Mouse (Mus musculus): ENCODE measurements around the gene Krt73. TPM values are rescaled to one million over a fixed set of nuclear protein-coding genes. Genes with fewer than 3 reads are reported as not detected.

The Krt73 gene
- polyA plus RNA-seq, 1 experiment from 2014 or later: not detected

DNA sequence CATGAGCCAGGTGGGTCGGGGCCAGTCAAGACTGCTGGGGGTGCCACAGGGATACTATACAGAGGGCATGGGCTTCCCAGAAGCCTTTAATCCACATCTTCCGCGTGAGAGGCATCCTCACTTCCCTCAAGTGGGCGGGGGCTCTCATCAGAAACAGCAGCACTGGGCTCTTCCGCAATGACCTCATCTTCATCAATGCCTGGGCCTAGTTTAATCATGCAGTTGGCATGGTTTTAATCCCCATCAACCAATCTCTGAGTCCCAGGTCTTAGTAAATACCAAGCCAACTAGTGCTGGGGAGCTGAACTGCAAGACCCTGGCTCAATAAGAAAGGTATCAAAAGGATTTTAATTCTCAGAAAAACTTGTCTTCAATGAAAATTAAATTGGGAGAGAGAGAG, 27.3 kb upstream of the Krt73 start:
- no peak for ATAC-seq (replicated peaks; ENCODE audit: low FRiP score, low read depth)
- Histone ChIP-seq H3K27me3 (ENCODE audit: insufficient read depth, low read length) (no peaks in the 10 kb centered on the region), H3K9ac (ENCODE audit: low read depth, low read length) (no peak overlapping the region), H3K36me3 (ENCODE audit: insufficient read depth, low read length) (no peaks in the 10 kb centered on the region), H3K27ac (no peak overlapping the region), H3K4me1 (replicated peaks; ENCODE audit: insufficient read depth, low read length) (no peaks in the 10 kb centered on the region), H3K9me3 (replicated peaks; ENCODE audit: low read length) (no peaks in the 10 kb centered on the region), H3K4me3 (replicated peaks; ENCODE audit: low read depth, low read length) (no peak overlapping the region), H3K4me2 (ENCODE audit: low read length) (no peak overlapping the region)
- WGBS: 66% methylated on average over 5 of the region's 5 CpGs
- TF ChIP-seq CTCF (IDR thresholded peaks at IDR 0.05; ENCODE audit: low read depth): no peak
- no peak for DNase-seq (ENCODE audit: low spot score)

DNA sequence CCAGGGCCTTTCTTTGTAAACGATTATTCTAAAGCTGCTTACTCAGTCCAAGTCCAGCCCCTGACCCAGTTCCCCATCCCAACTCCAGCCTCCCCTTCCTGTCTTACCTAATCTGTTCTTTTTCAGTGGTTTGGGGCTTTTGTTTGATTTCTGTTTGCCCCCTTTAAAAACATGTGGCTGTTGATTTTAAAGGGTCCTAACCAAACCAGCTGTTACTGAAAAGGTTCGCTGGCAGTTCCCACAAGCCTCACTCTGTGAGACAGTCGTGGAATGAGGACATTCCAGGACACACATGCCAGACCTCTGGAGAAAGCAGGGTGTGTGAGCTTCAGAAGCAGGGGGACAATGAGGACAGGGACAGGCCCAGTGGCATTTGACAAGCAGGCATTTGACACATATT, 19.6 kb upstream of the Krt73 start:
- Histone ChIP-seq H3K36me3 (ENCODE audit: insufficient read depth, low read length) (no peaks in the 10 kb centered on the region), H3K27ac (no peak overlapping the region), H3K4me3 (replicated peaks; ENCODE audit: low read depth, low read length) (no peak overlapping the region), H3K4me2 (ENCODE audit: low read length) (no peak overlapping the region), H3K9me3 (replicated peaks; ENCODE audit: low read length) (no peaks in the 10 kb centered on the region), H3K9ac (ENCODE audit: low read depth, low read length) (no peak overlapping the region), H3K27me3 (ENCODE audit: insufficient read depth, low read length) (no peaks in the 10 kb centered on the region), H3K4me1 (replicated peaks; ENCODE audit: insufficient read depth, low read length) (no peaks in the 10 kb centered on the region; the same call in 1 of the 2 replicates)
- ATAC-seq (replicated peaks; ENCODE audit: low FRiP score, low read depth): no peak
- WGBS: 25% methylated on average over 3 of the region's 3 CpGs
- no peak for DNase-seq (ENCODE audit: low spot score)
- no peak for TF ChIP-seq CTCF (IDR thresholded peaks at IDR 0.05; ENCODE audit: low read depth)

DNA sequence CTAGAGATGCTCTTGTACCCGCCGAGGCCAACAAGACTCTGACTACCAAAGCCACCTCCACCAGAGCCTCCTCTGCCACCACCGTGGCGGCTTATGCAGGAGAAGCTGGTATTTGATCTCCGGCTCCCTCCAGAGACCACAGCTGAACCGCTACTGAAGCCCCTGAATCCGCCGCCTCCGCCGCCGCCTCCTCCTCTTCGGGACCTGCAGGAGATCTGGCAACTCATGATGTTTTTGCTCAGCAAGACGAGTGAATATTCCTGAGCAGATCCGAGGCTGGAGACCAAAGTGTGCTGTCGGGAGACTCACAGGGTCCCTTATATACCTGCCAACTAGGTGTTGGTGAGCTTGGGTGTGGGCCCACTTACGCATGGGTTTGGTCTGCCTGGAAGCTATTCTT, 15.7 kb upstream of the Krt73 start, which contains the start of gene Krt2:
Gene Krt2 (minus strand): TSS at position 295 of the 400 bp plus-strand sequence.
- Histone ChIP-seq H3K4me1 (replicated peaks; ENCODE audit: insufficient read depth, low read length) (no peaks in the 10 kb centered on the region), H3K4me2 (ENCODE audit: low read length) (no peak within 1 kb of the TSS), H3K9ac (ENCODE audit: low read depth, low read length) (no peak within 1 kb of the TSS), H3K4me3 (replicated peaks; ENCODE audit: low read depth, low read length) (no peak within 1 kb of the TSS), H3K27ac (no peak within 1 kb of the TSS), H3K9me3 (replicated peaks; ENCODE audit: low read length) (no peaks in the 10 kb centered on the region), H3K27me3 (ENCODE audit: insufficient read depth, low read length) (no peaks in the 10 kb centered on the region), H3K36me3 (ENCODE audit: insufficient read depth, low read length) (no peaks in the 10 kb centered on the region)
- DNase-seq (ENCODE audit: low spot score): no peak
- ATAC-seq (replicated peaks; ENCODE audit: low FRiP score, low read depth): no peak
- WGBS: 77% methylated on average over 16 of the region's 16 CpGs
- no peak for TF ChIP-seq CTCF (IDR thresholded peaks at IDR 0.05; ENCODE audit: low read depth)

DNA sequence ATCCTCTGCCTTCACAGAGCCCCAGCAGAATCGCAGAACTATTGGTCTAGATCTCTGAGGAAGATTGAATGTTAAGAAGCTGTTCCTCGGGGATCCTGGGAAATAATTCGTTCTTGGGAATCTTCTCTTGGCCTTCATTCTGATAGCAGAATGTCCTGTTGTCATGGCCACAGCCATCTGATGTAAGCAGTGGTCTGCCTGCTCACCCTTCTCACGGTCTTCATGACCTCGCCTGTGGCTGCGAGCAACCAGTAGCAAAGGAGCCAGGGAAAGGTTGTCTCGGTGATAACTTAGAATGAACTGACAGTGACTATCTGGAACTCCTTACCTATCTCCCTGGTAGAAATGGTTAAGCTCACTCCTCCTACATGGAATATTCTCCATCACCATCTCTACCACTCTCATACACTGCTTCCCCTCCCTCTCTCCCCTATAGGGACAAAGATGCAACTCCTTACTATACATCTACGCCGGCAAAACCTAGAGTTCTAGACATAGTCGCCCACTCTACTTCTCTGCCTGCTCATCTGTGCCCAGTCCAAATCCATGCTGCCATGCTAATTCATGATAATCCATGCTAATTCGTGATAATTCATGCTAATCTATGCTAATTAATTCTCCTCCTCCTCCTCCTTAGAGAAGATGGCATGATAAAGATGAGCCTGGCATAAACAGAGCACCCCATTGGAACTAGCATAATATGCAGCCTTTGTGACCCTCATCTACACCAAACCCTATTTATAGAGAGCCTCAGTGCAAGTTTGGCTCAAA, 1.1 kb upstream of the Krt73 start:
- H3K9ac ChIP-seq (ENCODE audit: low read depth, low read length): no peak overlapping the region
- H3K4me1 ChIP-seq (replicated peaks; ENCODE audit: insufficient read depth, low read length): no peaks in the 10 kb centered on the region
- H3K4me3 ChIP-seq (replicated peaks; ENCODE audit: low read depth, low read length): no peak overlapping the region
- WGBS: 78% methylated on average over 11 of the region's 11 CpGs
- H3K4me2 ChIP-seq (ENCODE audit: low read length): no peak overlapping the region
- DNase-seq (ENCODE audit: low spot score) (no peak), ATAC-seq (replicated peaks; ENCODE audit: low FRiP score, low read depth) (no peak)
- no peaks in the 10 kb centered on the region for H3K36me3 ChIP-seq (ENCODE audit: insufficient read depth, low read length)
- no peaks in the 10 kb centered on the region for H3K27me3 ChIP-seq (ENCODE audit: insufficient read depth, low read length)
- H3K9me3 ChIP-seq (replicated peaks; ENCODE audit: low read length): no peaks in the 10 kb centered on the region
- no peak for TF ChIP-seq CTCF (IDR thresholded peaks at IDR 0.05; ENCODE audit: low read depth)
- no peak overlapping the region for H3K27ac ChIP-seq

DNA sequence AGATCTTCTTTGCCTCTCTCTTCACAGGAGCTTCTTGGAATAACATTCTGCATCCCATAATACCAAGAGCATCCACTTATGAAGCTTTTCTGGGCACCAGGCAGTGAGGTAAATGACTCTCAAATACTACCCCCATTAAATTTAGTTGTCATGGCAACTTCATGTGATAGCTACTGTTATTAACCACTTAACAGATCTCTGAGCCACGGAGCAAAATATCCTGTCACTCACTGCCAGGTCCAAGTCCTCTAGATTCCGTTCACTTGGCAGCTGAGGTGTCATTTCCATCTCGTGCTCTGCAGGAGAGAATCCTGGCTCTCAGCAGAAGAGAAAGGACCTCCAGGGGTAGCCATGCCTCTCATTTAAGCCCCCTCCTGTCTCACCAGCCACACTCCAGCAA, 11.3 kb downstream of the Krt73 start:
- no peak for TF ChIP-seq CTCF (IDR thresholded peaks at IDR 0.05; ENCODE audit: low read depth)
- H3K4me3 ChIP-seq (replicated peaks; ENCODE audit: low read depth, low read length): no peak overlapping the region
- no peak overlapping the region for H3K27ac ChIP-seq
- H3K4me2 ChIP-seq (ENCODE audit: low read length): no peak overlapping the region
- DNase-seq (ENCODE audit: low spot score) (no peak), ATAC-seq (replicated peaks; ENCODE audit: low FRiP score, low read depth) (no peak)
- no peaks in the 10 kb centered on the region for H3K9me3 ChIP-seq (replicated peaks; ENCODE audit: low read length)
- no peak overlapping the region for H3K9ac ChIP-seq (ENCODE audit: low read depth, low read length)
- no peaks in the 10 kb centered on the region for H3K4me1 ChIP-seq (replicated peaks; ENCODE audit: insufficient read depth, low read length)
- WGBS: 6% methylated on average over 3 of the region's 3 CpGs
- no peaks in the 10 kb centered on the region for H3K36me3 ChIP-seq (ENCODE audit: insufficient read depth, low read length)
- no peaks in the 10 kb centered on the region for H3K27me3 ChIP-seq (ENCODE audit: insufficient read depth, low read length)

DNA sequence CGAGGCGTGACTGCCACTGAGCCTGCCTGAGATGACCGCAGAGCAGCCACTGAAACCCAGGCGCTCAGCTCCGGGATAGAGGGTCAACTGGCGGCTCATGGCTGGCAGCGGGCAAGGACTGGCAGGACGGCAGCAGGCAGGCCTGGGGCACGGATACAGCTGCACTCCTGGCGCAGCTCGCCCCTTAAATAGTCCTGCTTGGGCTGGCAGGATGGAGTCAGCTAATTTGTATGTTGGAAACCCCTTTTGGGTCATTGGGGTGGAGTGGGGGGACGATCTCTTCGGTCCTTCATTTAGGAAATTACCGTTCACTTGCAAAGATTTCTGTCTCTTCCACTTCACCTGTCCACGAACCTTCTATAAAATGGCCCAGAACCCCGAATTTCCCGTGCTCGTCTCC, 15.8 kb downstream of the Krt73 start, which contains the start of gene Krt72:
Gene Krt72 (minus strand): TSS at position 101 of the 400 bp plus-strand sequence.
- no peak for DNase-seq (ENCODE audit: low spot score)
- 93% methylated on average over 18 of the region's 18 CpGs for WGBS

More for the DNA sequence above, 15.8 kb downstream of the Krt73 start, which contains the start of gene Krt72:
- TF ChIP-seq CTCF (IDR thresholded peaks at IDR 0.05; ENCODE audit: low read depth): no peak
- Histone ChIP-seq H3K4me3 (replicated peaks; ENCODE audit: low read depth, low read length) (no peak within 1 kb of the TSS), H3K27me3 (ENCODE audit: insufficient read depth, low read length) (no peaks in the 10 kb centered on the region), H3K36me3 (ENCODE audit: insufficient read depth, low read length) (no peaks in the 10 kb centered on the region), H3K4me1 (replicated peaks; ENCODE audit: insufficient read depth, low read length) (no peaks in the 10 kb centered on the region), H3K4me2 (ENCODE audit: low read length) (no peak within 1 kb of the TSS), H3K9ac (ENCODE audit: low read depth, low read length) (no peak within 1 kb of the TSS), H3K27ac (no peak within 1 kb of the TSS), H3K9me3 (replicated peaks; ENCODE audit: low read length) (no peaks in the 10 kb centered on the region)
- no peak for ATAC-seq (replicated peaks; ENCODE audit: low FRiP score, low read depth)

Measured in kidney, postnatal 0 days (tissue).